Mouse (Mus musculus) v-Abl transformed pro-B cells (cell line): Measurements from ENCODE around the gene BC004004.
"Not testable (repeated sequence)": the region's sequence is repeated elsewhere in the genome, so short reads cannot be mapped to it uniquely, and the experiment has no call there.

Experiments used
- in situ Hi-C, 2 experiments: fragments of 400-800 bp; cut with MboI; formaldehyde crosslinking; loops; one replicate each; pipeline ENCODE4 v1.15.1; 2025; ENCODE audit not compliant: unreplicated experiment in 2 of 2

BC004004 gene

GRCm38 (mm10) chr17:29268682-29269348 lies at the start of gene BC004004:
Gene BC004004 (plus strand): TSS chr17:29268788.
- in situ Hi-C loops, result no loop called here

- in situ Hi-C loops, result no loop called here
These were observed 48.0 kb upstream of the BC004004 start for GRCm38 (mm10) chr17:29220631-29221030.

- in situ Hi-C loops, result loop anchor here (25.0 kb wide), 2 partner anchors 469 to 656 kb away; partner anchors contain the start of gene Mapk13 (in 1 of the 2)
These were observed 37.5 kb upstream of the BC004004 start for GRCm38 (mm10) chr17:29231109-29231508.

- in situ Hi-C loops, result loop anchor here (25.0 kb wide), 2 partner anchors 474 to 651 kb away; partner anchors contain the start of gene Mapk13 (in 1 of the 2)
These were observed 32.5 kb upstream of the BC004004 start for GRCm38 (mm10) chr17:29236111-29236510.

GRCm38 (mm10) chr17:29237267-29237771 lies 31.3 kb upstream of the BC004004 start:
- in situ Hi-C loops, result loop anchor here (25.0 kb wide), 2 partner anchors 475 to 650 kb away; partner anchors contain the start of gene Mapk13 (in 1 of the 2)

- in situ Hi-C loops, result loop anchor here (25.0 kb wide), 2 partner anchors 476 to 649 kb away; partner anchors contain the start of gene Mapk13 (in 1 of the 2)
These were observed 30.7 kb upstream of the BC004004 start, which contains the start of gene Cpne5 for GRCm38 (mm10) chr17:29237772-29238420. Gene Cpne5 (minus strand): TSS chr17:29238167.

GRCm38 (mm10) chr17:29238421-29238945 lies 30.1 kb upstream of the BC004004 start:
- in situ Hi-C loops, result loop anchor here (25.0 kb wide), 2 partner anchors 476 to 649 kb away; partner anchors contain the start of gene Mapk13 (in 1 of the 2)

- in situ Hi-C loops, result loop anchor here (5.0 to 25.0 kb wide), 5 partner anchors 68 to 642 kb away; partner anchors contain the start of gene Mapk13 (in 1 of the 2)
These were observed 23.7 kb upstream of the BC004004 start for GRCm38 (mm10) chr17:29244912-29245311.

GRCm38 (mm10) chr17:29245725-29246124 lies 22.9 kb upstream of the BC004004 start:
- in situ Hi-C loops, result loop anchor here (5.0 to 25.0 kb wide), 4 partner anchors 148 to 642 kb away; partner anchors contain the start of gene Mapk13 (in 1 of the 2)

GRCm38 (mm10) chr17:29246602-29247001 lies 22.0 kb upstream of the BC004004 start:
- in situ Hi-C loops, result loop anchor here (5.0 to 25.0 kb wide), 4 partner anchors 149 to 641 kb away; partner anchors contain the start of gene Mapk13 (in 1 of the 2)

GRCm38 (mm10) chr17:29247881-29248280 lies 20.7 kb upstream of the BC004004 start:
- in situ Hi-C loops, result loop anchor here (5.0 to 25.0 kb wide), 4 partner anchors 151 to 639 kb away; partner anchors contain the start of gene Mapk13 (in 1 of the 2)

- in situ Hi-C loops, result loop anchor here (5.0 to 25.0 kb wide), 4 partner anchors 152 to 638 kb away; partner anchors contain the start of gene Mapk13 (in 1 of the 2)
These were observed 19.1 kb upstream of the BC004004 start for GRCm38 (mm10) chr17:29249512-29249911.

- in situ Hi-C loops, result not testable (repeated sequence)
These were observed 17.6 kb upstream of the BC004004 start for GRCm38 (mm10) chr17:29251006-29251405.

GRCm38 (mm10) chr17:29251608-29252390 lies 16.8 kb upstream of the BC004004 start:
- in situ Hi-C loops, result no loop called here

- in situ Hi-C loops, result no loop called here
These were observed 15.4 kb upstream of the BC004004 start for GRCm38 (mm10) chr17:29253236-29253635.

GRCm38 (mm10) chr17:29253684-29254083 lies 14.9 kb upstream of the BC004004 start:
- in situ Hi-C loops, result no loop called here

- in situ Hi-C loops, result not testable (repeated sequence)
These were observed 13.8 kb upstream of the BC004004 start for GRCm38 (mm10) chr17:29254784-29255183.

- in situ Hi-C loops, result no loop called here
These were observed 12.1 kb upstream of the BC004004 start for GRCm38 (mm10) chr17:29256507-29256906.

- in situ Hi-C loops, result no loop called here
These were observed 11.5 kb upstream of the BC004004 start for GRCm38 (mm10) chr17:29257001-29257511.
